Mouse (Mus musculus): Measurements from ENCODE around the gene Slc16a6. TPM values are rescaled to one million over a fixed set of nuclear protein-coding genes. Genes with fewer than 3 reads are reported as not detected.

The Slc16a6 gene
- 4.4 and 4.6 TPM in 2 replicates for polyA plus RNA-seq (2015; fragmentation: Nextera tagmentation; extraction: Ambion mirVana)

- ATAC-seq (ENCODE audit: borderline replicate concordance, extremely low read depth, low FRiP score, low TSS enrichment): peak; percentile 85
- Histone ChIP-seq H3K27ac (peak within 1 kb of the TSS; percentile 85), H3K27me3 (no peaks in the 10 kb centered on the region), H3K36me3 (no peaks in the 10 kb centered on the region), H3K4me3 (peak within 1 kb of the TSS; percentile 83), H3K9me3 (no peaks in the 10 kb centered on the region), H3K4me2 (peak within 1 kb of the TSS; percentile 98), H3K9ac (peak within 1 kb of the TSS; percentile 79), H3K4me1 (peaks cover 10% of the 10 kb centered on the region; the same call in 1 of the 2 replicates)
- WGBS: under 1% methylated on average over 105 of the region's 111 CpGs
Measured at GRCm38 (mm10) chr11:109473171-109474085, at the start of gene Slc16a6, which contains the start of gene Arsg. Gene Slc16a6 (minus strand): TSS chr11:109473598. Gene Arsg (plus strand): TSS chr11:109473374.

GRCm38 (mm10) chr11:109520958-109521357, 47.6 kb upstream of the Slc16a6 start:
- H3K27me3 ChIP-seq: no peaks in the 10 kb centered on the region
- 44% methylated on average over 7 of the region's 7 CpGs for WGBS
- H3K27ac ChIP-seq: no peak overlapping the region
- H3K36me3 ChIP-seq: no peaks in the 10 kb centered on the region
- no peak for ATAC-seq (ENCODE audit: borderline replicate concordance, extremely low read depth, low FRiP score, low TSS enrichment)
- H3K9me3 ChIP-seq: no peaks in the 10 kb centered on the region
- H3K4me2 ChIP-seq: no peak overlapping the region
- H3K4me1 ChIP-seq: no peaks in the 10 kb centered on the region
- H3K4me3 ChIP-seq: no peak overlapping the region
- H3K9ac ChIP-seq: no peak overlapping the region

GRCm38 (mm10) chr11:109517816-109518215, 44.4 kb upstream of the Slc16a6 start:
- no peak overlapping the region for H3K27ac ChIP-seq
- no peaks in the 10 kb centered on the region for H3K36me3 ChIP-seq
- no peaks in the 10 kb centered on the region for H3K9me3 ChIP-seq
- 83% methylated on average over 3 of the region's 3 CpGs for WGBS
- peaks cover 6% of the 10 kb centered on the region; the same call in 1 of the 2 replicates for H3K4me1 ChIP-seq
- no peak overlapping the region for H3K4me2 ChIP-seq
- H3K9ac ChIP-seq: no peak overlapping the region
- no peak for ATAC-seq (ENCODE audit: borderline replicate concordance, extremely low read depth, low FRiP score, low TSS enrichment)
- no peaks in the 10 kb centered on the region for H3K27me3 ChIP-seq
- H3K4me3 ChIP-seq: no peak overlapping the region

- H3K4me2 ChIP-seq: no peak overlapping the region
- H3K9ac ChIP-seq: no peak overlapping the region
- H3K36me3 ChIP-seq: no peaks in the 10 kb centered on the region
- no peaks in the 10 kb centered on the region for H3K9me3 ChIP-seq
- 86% methylated on average over 11 of the region's 11 CpGs for WGBS
- ATAC-seq (ENCODE audit: borderline replicate concordance, extremely low read depth, low FRiP score, low TSS enrichment): no peak
- H3K27ac ChIP-seq: no peak overlapping the region
- no peaks in the 10 kb centered on the region for H3K27me3 ChIP-seq
- H3K4me1 ChIP-seq: peaks cover 6% of the 10 kb centered on the region; the same call in 1 of the 2 replicates
- H3K4me3 ChIP-seq: no peak overlapping the region
Measured at GRCm38 (mm10) chr11:109517330-109517729, 43.9 kb upstream of the Slc16a6 start.

DNA sequence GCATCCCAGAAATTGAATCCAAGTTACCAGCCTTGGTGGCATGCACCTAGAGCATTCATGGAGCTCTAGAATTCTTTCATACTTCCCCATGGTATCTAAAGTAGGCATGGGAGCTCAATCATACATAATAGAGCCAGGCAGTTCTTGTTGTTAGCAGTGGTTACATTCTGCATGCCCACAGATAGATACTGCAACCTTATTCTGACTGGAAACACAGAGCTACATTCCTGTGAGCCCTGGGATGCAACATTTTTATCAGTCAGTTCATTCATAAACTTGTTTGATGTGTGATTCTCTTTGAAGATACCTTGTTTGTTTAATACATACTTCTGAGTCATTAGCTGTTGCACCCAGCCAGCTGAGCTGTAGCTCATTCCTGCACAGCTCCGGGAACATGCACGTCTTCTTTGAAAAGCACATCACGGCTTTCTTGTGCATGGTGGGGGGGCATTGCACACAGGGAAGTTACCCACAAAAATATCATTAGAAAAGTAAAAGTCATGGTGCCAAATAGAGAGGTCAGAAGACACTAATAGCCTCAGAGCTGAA, 40.7 kb upstream of the Slc16a6 start:
- no peak overlapping the region for H3K4me2 ChIP-seq

GRCm38 (mm10) chr11:109512995-109513675, 39.7 kb upstream of the Slc16a6 start:
- WGBS: 89% methylated on average over 16 of the region's 16 CpGs

More for the DNA sequence above, 40.7 kb upstream of the Slc16a6 start:
- Histone ChIP-seq H3K27ac (no peak overlapping the region), H3K36me3 (no peaks in the 10 kb centered on the region), H3K9me3 (no peaks in the 10 kb centered on the region), H3K9ac (no peak overlapping the region), H3K4me3 (no peak overlapping the region), H3K27me3 (no peaks in the 10 kb centered on the region), H3K4me1 (peaks cover 6% of the 10 kb centered on the region; the same call in 1 of the 2 replicates)
- WGBS: 22% methylated on average over 3 of the region's 3 CpGs
- ATAC-seq (ENCODE audit: borderline replicate concordance, extremely low read depth, low FRiP score, low TSS enrichment): no peak

GRCm38 (mm10) chr11:109507068-109507467, 33.7 kb upstream of the Slc16a6 start:
- no peak overlapping the region for H3K4me2 ChIP-seq
- H3K4me3 ChIP-seq: no peak overlapping the region
- H3K27me3 ChIP-seq: no peaks in the 10 kb centered on the region
- no peaks in the 10 kb centered on the region for H3K4me1 ChIP-seq
- H3K9me3 ChIP-seq: no peaks in the 10 kb centered on the region
- no peaks in the 10 kb centered on the region for H3K36me3 ChIP-seq
- no peak overlapping the region for H3K27ac ChIP-seq
- no peak overlapping the region for H3K9ac ChIP-seq
- 46% methylated on average over 3 of the region's 3 CpGs for WGBS
- no peak for ATAC-seq (ENCODE audit: borderline replicate concordance, extremely low read depth, low FRiP score, low TSS enrichment)

More at GRCm38 (mm10) chr11:109512995-109513675, 39.7 kb upstream of the Slc16a6 start:
- H3K27ac ChIP-seq: no peak overlapping the region
- H3K4me2 ChIP-seq: no peak overlapping the region
- H3K4me3 ChIP-seq: no peak overlapping the region
- H3K27me3 ChIP-seq: no peaks in the 10 kb centered on the region
- no peaks in the 10 kb centered on the region for H3K36me3 ChIP-seq
- ATAC-seq (ENCODE audit: borderline replicate concordance, extremely low read depth, low FRiP score, low TSS enrichment): no peak
- no peak overlapping the region for H3K9ac ChIP-seq
- peaks cover 6% of the 10 kb centered on the region; the same call in 1 of the 2 replicates for H3K4me1 ChIP-seq
- H3K9me3 ChIP-seq: no peaks in the 10 kb centered on the region

GRCm38 (mm10) chr11:109505823-109506222, 32.4 kb upstream of the Slc16a6 start:
- Histone ChIP-seq H3K27me3 (no peaks in the 10 kb centered on the region), H3K9me3 (no peaks in the 10 kb centered on the region), H3K36me3 (no peaks in the 10 kb centered on the region), H3K4me3 (no peak overlapping the region), H3K4me2 (no peak overlapping the region), H3K4me1 (no peaks in the 10 kb centered on the region), H3K9ac (no peak overlapping the region), H3K27ac (no peak overlapping the region)
- WGBS: 87% methylated on average over 4 of the region's 4 CpGs
- ATAC-seq (ENCODE audit: borderline replicate concordance, extremely low read depth, low FRiP score, low TSS enrichment): no peak

DNA sequence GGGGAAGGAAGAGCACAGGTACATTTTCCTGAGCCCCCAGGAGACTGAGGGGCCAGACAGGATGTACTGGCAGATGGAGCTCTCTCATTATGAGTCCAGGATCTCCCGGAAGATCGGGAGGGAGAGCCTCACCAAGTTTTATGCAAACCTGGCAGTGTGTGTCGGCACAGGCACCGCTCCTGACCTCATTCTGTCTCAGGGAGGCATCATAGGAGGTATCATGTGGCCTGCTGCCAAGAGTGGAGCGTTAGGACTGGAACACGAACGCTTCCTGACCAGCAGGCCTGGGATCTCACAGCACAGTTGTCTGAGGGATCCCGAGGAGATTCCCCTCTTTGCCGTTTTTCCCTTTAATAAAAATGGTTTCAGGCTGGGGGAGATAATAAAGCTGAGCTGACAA, 31.6 kb upstream of the Slc16a6 start:
- H3K27ac ChIP-seq: no peak overlapping the region
- H3K36me3 ChIP-seq: no peaks in the 10 kb centered on the region
- no peak overlapping the region for H3K4me2 ChIP-seq
- H3K4me3 ChIP-seq: no peak overlapping the region
- no peaks in the 10 kb centered on the region for H3K9me3 ChIP-seq
- H3K4me1 ChIP-seq: no peaks in the 10 kb centered on the region
- ATAC-seq (ENCODE audit: borderline replicate concordance, extremely low read depth, low FRiP score, low TSS enrichment): no peak
- no peaks in the 10 kb centered on the region for H3K27me3 ChIP-seq
- no peak overlapping the region for H3K9ac ChIP-seq
- WGBS: 48% methylated on average over 9 of the region's 9 CpGs

DNA sequence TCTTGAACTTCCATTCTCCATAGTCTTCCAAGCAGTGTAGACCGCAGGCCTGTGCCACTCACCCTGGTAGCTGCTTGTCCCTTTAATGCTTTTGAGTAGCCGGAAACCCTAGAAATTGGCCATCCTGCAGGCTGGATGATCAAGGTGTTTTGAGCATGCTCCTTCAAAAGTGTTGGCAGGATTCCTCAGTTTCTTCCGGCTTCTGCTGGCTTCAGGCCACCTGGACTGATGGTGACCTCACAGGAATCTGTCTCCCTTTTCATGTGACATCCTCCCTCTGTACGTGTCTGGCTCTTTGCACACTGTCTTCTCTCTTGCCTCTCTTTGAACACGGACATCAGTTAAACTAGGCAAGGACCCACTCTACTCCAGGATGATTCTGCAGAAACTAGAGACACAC, 26.8 kb upstream of the Slc16a6 start:
- 72% methylated on average over 5 of the region's 5 CpGs for WGBS
- Histone ChIP-seq H3K36me3 (no peaks in the 10 kb centered on the region), H3K27ac (no peak overlapping the region)

GRCm38 (mm10) chr11:109497990-109498389, 24.6 kb upstream of the Slc16a6 start:
- no peaks in the 10 kb centered on the region for H3K36me3 ChIP-seq
- H3K27me3 ChIP-seq: no peaks in the 10 kb centered on the region
- no peak overlapping the region for H3K9ac ChIP-seq
- peaks cover 21% of the 10 kb centered on the region for H3K4me1 ChIP-seq
- H3K27ac ChIP-seq: peak overlapping the region; percentile 55
- ATAC-seq (ENCODE audit: borderline replicate concordance, extremely low read depth, low FRiP score, low TSS enrichment): no peak
- 55% methylated on average over 9 of the region's 9 CpGs for WGBS
- no peak overlapping the region for H3K4me3 ChIP-seq
- H3K4me2 ChIP-seq: peak overlapping the region; percentile 11
- no peaks in the 10 kb centered on the region for H3K9me3 ChIP-seq

More for the DNA sequence above, 26.8 kb upstream of the Slc16a6 start:
- Histone ChIP-seq H3K4me2 (no peak overlapping the region), H3K4me1 (peaks cover 17% of the 10 kb centered on the region), H3K9me3 (no peaks in the 10 kb centered on the region), H3K27me3 (no peaks in the 10 kb centered on the region), H3K9ac (no peak overlapping the region), H3K4me3 (no peak overlapping the region)
- ATAC-seq (ENCODE audit: borderline replicate concordance, extremely low read depth, low FRiP score, low TSS enrichment): no peak
